Mouse (Mus musculus) stomach, embryonic 14.5 days (tissue): ENCODE measurements around the gene B230104I21Rik. TPM values are rescaled to one million over a fixed set of nuclear protein-coding genes. Genes with fewer than 3 reads are reported as not detected.

Experiments used
- ATAC-seq: fragments of 200-750 bp; cut with Nextera tagmentation; 2 replicates; pipeline ENCODE4 v1.8.0; 2017; ENCODE audit warnings: low read depth, moderate TSS enrichment; ENCODE audit not compliant: insufficient number of reproducible peaks, insufficient read depth, low FRiP score
- H3K27ac ChIP-seq: fragments of 300-500 bp; sonication (generic); 2 replicates; pipeline ENCODE4 v1.5.1; 2014; ENCODE audit warnings: mild to moderate bottlenecking, low read length, moderate library complexity, mixed read lengths
- H3K27me3 ChIP-seq: fragments of 300-500 bp; sonication (generic); 2 replicates; pipeline ENCODE4 v1.6.1; 2014; ENCODE audit warnings: low read length, control low read depth, mixed read lengths; ENCODE audit not compliant: control insufficient read depth, insufficient read depth
- H3K36me3 ChIP-seq: fragments of 300-500 bp; sonication (generic); 2 replicates; pipeline ENCODE4 v1.6.1; 2014; ENCODE audit warnings: mild to moderate bottlenecking, control low read depth, low read length, moderate library complexity, mixed read lengths; ENCODE audit not compliant: control insufficient read depth, insufficient read depth
- H3K4me1 ChIP-seq: fragments of 300-500 bp; sonication (generic); 2 replicates; pipeline ENCODE4 v1.6.1; 2014; ENCODE audit warnings: low read length, control low read depth, mixed read lengths; ENCODE audit not compliant: control insufficient read depth, insufficient read depth
- H3K4me2 ChIP-seq: fragments of 300-500 bp; sonication (generic); replicated peaks from 2 replicates; pipeline ENCODE4 v1.6.1; 2014; ENCODE audit warnings: low read depth, low read length, control low read depth
- H3K4me3 ChIP-seq: fragments of 300-500 bp; sonication (generic); 2 replicates; pipeline ENCODE4 v1.5.1; 2014; ENCODE audit warnings: low read depth, low read length, control low read depth
- H3K9ac ChIP-seq: fragments of 300-500 bp; sonication (generic); replicated peaks from 2 replicates; pipeline ENCODE4 v1.6.1; 2014; ENCODE audit warnings: low read depth, mild to moderate bottlenecking, control low read depth, low read length, moderate library complexity, mixed read lengths
- H3K9me3 ChIP-seq: fragments of 300-500 bp; sonication (generic); 2 replicates; pipeline ENCODE4 v1.6.1; 2016; ENCODE audit warnings: low read depth, low read length, control low read depth; ENCODE audit not compliant: control insufficient read depth
- WGBS: fragments of 180-500 bp; shearing (Covaris S2); extraction: QIAGEN DNeasy Blood & Tissue Kit; methylation state at CpG from one replicate; pipeline ENCODE4 v1.1.7; 2014; 5-methylcytosine and 5-hydroxymethylcytosine counted together
- polyA plus RNA-seq: library from polyadenylated mRNA; unstranded; fragments of >200 nt; fragmentation: Nextera tagmentation; extraction: Ambion mirVana; gene quantifications from 2 replicates; pipeline ENCODE4 v1.2.1, GENCODE M21; 2014

The B230104I21Rik gene
- polyA plus RNA-seq, 1 experiment from 2014 or later = not detected

GRCm38 (mm10) chr4:154312143-154312812 is 23.6 kb upstream of the B230104I21Rik start:
- Histone ChIP-seq H3K27me3 (no peaks in the 10 kb centered on the region), H3K4me1 (0 out of 2 replicates have a peak, but pooled peaks cover 5% of the 10 kb centered on the region), H3K27ac (no peak overlapping the region; the same call in 1 of the 2 replicates), H3K36me3 (no peaks in the 10 kb centered on the region), H3K9ac (no peak overlapping the region), H3K9me3 (no peaks in the 10 kb centered on the region), H3K4me3 (no peak overlapping the region), H3K4me2 (no peak overlapping the region)
- 85% methylated on average over 2 of the region's 2 CpGs for WGBS
- ATAC-seq = 0 out of 2 replicates have a peak, but pooled peaks have one; percentile 28

GRCm38 (mm10) chr4:154312935-154313621 is 22.8 kb upstream of the B230104I21Rik start:
- Histone ChIP-seq H3K36me3 (no peaks in the 10 kb centered on the region), H3K9ac (no peak overlapping the region), H3K27ac (no peak overlapping the region), H3K27me3 (no peaks in the 10 kb centered on the region), H3K4me2 (no peak overlapping the region), H3K9me3 (no peaks in the 10 kb centered on the region), H3K4me1 (0 out of 2 replicates have a peak, but pooled peaks cover 5% of the 10 kb centered on the region), H3K4me3 (no peak overlapping the region)
- WGBS = 50% methylated on average over 4 of the region's 4 CpGs
- ATAC-seq = no peak

DNA sequence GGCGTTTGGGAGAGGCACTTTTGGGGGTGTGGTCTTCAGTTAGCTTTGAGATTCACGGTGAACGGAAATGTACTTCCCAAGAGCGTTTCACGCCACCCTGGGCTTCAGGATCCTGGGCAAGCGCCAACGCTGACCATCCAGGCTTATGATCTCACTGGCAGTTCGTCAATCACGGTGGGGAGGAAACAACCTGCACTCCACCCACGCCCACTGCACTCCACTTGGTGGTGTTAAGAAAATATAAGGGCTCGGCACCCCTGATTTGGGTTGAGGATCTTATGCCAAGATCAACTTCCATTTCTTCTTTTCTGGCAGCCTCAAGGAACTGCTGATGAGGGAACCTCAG is 22.3 kb upstream of the B230104I21Rik start:
- Histone ChIP-seq H3K4me2 (no peak overlapping the region), H3K4me3 (no peak overlapping the region), H3K27ac (no peak overlapping the region), H3K9ac (no peak overlapping the region), H3K36me3 (no peaks in the 10 kb centered on the region), H3K9me3 (no peaks in the 10 kb centered on the region), H3K4me1 (0 out of 2 replicates have a peak, but pooled peaks cover 5% of the 10 kb centered on the region), H3K27me3 (no peaks in the 10 kb centered on the region)
- 76% methylated on average over 11 of the region's 11 CpGs for WGBS
- ATAC-seq = no peak

DNA sequence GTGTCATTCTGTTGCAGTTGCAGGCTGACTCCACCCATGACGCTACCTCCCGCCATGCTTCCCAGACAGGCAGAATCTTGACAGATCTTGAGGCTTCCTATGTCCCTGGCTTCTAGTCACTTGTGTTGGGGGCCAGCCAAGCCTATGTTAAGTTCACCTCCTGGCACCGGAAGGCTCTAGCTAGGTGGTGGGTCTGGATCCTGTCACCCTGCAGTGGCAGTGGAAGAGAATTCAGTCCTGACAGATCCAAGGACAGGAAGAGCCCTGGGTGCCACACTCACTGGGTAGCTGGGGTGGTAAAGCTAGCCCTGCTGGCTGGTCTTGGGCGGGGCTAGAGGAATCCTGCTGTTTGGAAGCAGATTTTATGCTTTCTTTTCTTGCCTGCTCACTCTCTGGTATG is 10.5 kb upstream of the B230104I21Rik start:
- 61% methylated on average over 4 of the region's 4 CpGs for WGBS
- Histone ChIP-seq H3K9ac (no peak overlapping the region), H3K9me3 (no peaks in the 10 kb centered on the region), H3K27me3 (no peaks in the 10 kb centered on the region), H3K27ac (no peak overlapping the region), H3K4me1 (no peaks in the 10 kb centered on the region), H3K4me2 (no peak overlapping the region), H3K36me3 (no peaks in the 10 kb centered on the region; the same call in 1 of the 2 replicates), H3K4me3 (no peak overlapping the region)
- no peak for ATAC-seq

- Histone ChIP-seq H3K36me3 (no peaks in the 10 kb centered on the region; the same call in 1 of the 2 replicates), H3K4me3 (no peak overlapping the region), H3K27me3 (no peaks in the 10 kb centered on the region), H3K9ac (no peak overlapping the region), H3K4me2 (no peak overlapping the region), H3K4me1 (peaks cover 9% of the 10 kb centered on the region; the same call in 1 of the 2 replicates), H3K9me3 (no peaks in the 10 kb centered on the region), H3K27ac (no peak overlapping the region)
- ATAC-seq = no peak
- 7% methylated on average over 20 of the region's 20 CpGs for WGBS
Observed at GRCm38 (mm10) chr4:154328431-154328830, 7.5 kb upstream of the B230104I21Rik start.

- H3K9ac ChIP-seq = no peak overlapping the region
- H3K4me2 ChIP-seq = no peak overlapping the region
- peaks cover 12% of the 10 kb centered on the region; the same call in 1 of the 2 replicates for H3K4me1 ChIP-seq
- no peak overlapping the region for H3K27ac ChIP-seq
- H3K27me3 ChIP-seq = no peaks in the 10 kb centered on the region
- peak; percentile 15; the same call in 1 of the 2 replicates for ATAC-seq
- H3K36me3 ChIP-seq = no peaks in the 10 kb centered on the region; the same call in 1 of the 2 replicates
- H3K4me3 ChIP-seq = no peak overlapping the region
- H3K9me3 ChIP-seq = no peaks in the 10 kb centered on the region
- WGBS = 4% methylated on average over 6 of the region's 6 CpGs
Observed at GRCm38 (mm10) chr4:154328836-154329235, 7.1 kb upstream of the B230104I21Rik start.

GRCm38 (mm10) chr4:154330001-154330400 is 5.9 kb upstream of the B230104I21Rik start:
- Histone ChIP-seq H3K27ac (no peak overlapping the region), H3K36me3 (no peaks in the 10 kb centered on the region; the same call in 1 of the 2 replicates), H3K9ac (no peak overlapping the region), H3K4me2 (no peak overlapping the region), H3K27me3 (no peaks in the 10 kb centered on the region), H3K9me3 (no peaks in the 10 kb centered on the region), H3K4me3 (no peak overlapping the region), H3K4me1 (peaks cover 15% of the 10 kb centered on the region; the same call in 1 of the 2 replicates)
- WGBS = 91% methylated on average over 7 of the region's 7 CpGs
- ATAC-seq = no peak

DNA sequence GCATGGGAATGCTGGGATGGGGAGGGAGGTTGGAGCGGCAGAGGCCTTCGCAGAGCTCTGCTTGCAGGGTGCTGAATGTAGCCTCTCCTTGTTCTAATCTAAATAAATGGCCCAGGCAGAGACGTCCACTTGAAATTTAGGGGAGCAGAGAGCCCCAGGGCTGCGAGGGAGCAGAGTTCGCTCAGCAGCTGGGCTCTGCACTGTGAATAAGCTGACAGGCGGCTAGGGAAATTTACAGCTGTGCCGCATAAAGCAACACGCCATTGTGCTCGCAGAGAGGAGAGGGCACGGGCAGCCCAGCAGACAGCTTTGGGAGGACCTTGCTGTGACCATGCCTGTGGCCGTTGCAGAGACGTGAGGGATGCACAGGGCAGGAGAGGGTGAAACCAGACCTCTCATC is 4.7 kb upstream of the B230104I21Rik start:
- 38% methylated on average over 12 of the region's 12 CpGs for WGBS
- no peaks in the 10 kb centered on the region; the same call in 1 of the 2 replicates for H3K36me3 ChIP-seq
- peaks cover 15% of the 10 kb centered on the region; the same call in 1 of the 2 replicates for H3K4me1 ChIP-seq
- H3K9ac ChIP-seq = no peak overlapping the region
- H3K27ac ChIP-seq = no peak overlapping the region
- H3K4me2 ChIP-seq = no peak overlapping the region
- H3K4me3 ChIP-seq = no peak overlapping the region
- H3K9me3 ChIP-seq = no peaks in the 10 kb centered on the region
- ATAC-seq = no peak
- no peaks in the 10 kb centered on the region for H3K27me3 ChIP-seq
